Mouse (Mus musculus) splenic B cell, adult 2 months (primary cell): ENCODE results near the gene Slmap.
A peak's percentile ranks its signal among the peaks of the same experiment; 100 is the strongest.

ENCODE experiments used
- DNase-seq: peaks from one replicate; pipeline ENCODE4 v3.0.0-alpha.2; 2011; ENCODE audit warnings: low read depth, low spot score
- H3K27me3 ChIP-seq: 2 replicates; pipeline ENCODE4 v1.6.1; 2012; ENCODE audit warnings: mild to moderate bottlenecking, low read length, moderate library complexity, mixed read lengths; ENCODE audit not compliant: control insufficient read depth, poor library complexity, insufficient read depth, severe bottlenecking
- H3K36me3 ChIP-seq: 2 replicates; pipeline ENCODE4 v1.6.1; 2012; ENCODE audit warnings: mild to moderate bottlenecking, low read length, moderate library complexity, mixed read lengths; ENCODE audit not compliant: control insufficient read depth, poor library complexity, insufficient read depth, severe bottlenecking

The Slmap gene

DNA sequence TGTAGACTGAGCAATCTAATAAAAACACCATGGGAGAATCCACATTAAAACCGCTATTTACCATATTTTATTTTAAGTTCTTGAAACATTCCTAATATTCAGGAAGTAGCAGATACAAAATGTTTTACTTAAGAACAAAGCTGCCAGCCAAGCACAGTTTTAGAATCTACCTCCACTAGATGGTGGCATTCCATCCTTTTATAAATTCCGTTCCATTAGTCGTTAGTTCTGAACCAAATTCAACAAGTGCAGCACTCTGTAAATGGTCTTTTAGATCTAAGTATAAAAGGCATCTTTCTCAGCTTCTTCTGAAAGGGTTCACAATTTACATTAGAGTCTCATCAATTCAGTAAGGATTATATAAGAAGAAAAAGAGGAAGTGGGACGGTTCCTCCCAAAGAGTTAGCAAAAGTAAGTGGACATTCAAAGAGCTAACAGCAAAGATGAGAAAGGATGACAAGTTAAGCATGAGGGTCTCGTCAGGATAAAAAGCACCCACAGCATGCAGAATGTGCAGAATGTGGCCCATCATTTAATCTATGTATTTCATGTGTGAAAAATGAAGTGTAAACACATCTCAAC, 68.1 kb downstream of the Slmap start:
- H3K27me3 ChIP-seq: no peaks in the 10 kb centered on the region
- no peaks in the 10 kb centered on the region; the same call in 1 of the 2 replicates for H3K36me3 ChIP-seq
- peak; percentile 16 for DNase-seq

- H3K36me3 ChIP-seq: no peaks in the 10 kb centered on the region; the same call in 1 of the 2 replicates
- peak; percentile 46 for DNase-seq
- H3K27me3 ChIP-seq: no peaks in the 10 kb centered on the region
These were observed 68.8 kb downstream of the Slmap start for GRCm38 (mm10) chr14:26465898-26466297.

DNA sequence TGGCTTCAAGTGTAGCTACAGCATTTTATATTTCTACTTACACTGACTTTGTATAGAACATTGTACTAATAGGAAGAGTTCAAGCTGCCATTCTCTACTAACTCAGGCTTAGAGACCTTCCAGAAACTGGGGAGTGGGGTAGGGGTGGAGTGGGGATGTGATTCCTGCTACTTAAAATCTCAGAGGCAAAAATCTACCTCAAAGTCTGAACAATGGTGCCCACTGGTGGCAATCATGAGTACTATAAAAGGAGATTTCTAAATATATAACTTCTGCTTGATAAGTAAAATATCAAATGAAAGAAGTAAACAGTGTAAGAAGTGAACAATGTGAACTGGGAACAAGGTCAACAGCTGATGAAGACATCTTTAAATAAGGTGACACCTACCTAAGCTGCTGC, 75.2 kb downstream of the Slmap start:
- peak; percentile 30 for DNase-seq
- H3K36me3 ChIP-seq: peaks cover 10% of the 10 kb centered on the region; the same call in 1 of the 2 replicates
- H3K27me3 ChIP-seq: no peaks in the 10 kb centered on the region

- Histone ChIP-seq H3K36me3 (peaks cover 8% of the 10 kb centered on the region; the same call in 1 of the 2 replicates), H3K27me3 (no peaks in the 10 kb centered on the region)
- DNase-seq: no peak
These were observed 79.9 kb downstream of the Slmap start for GRCm38 (mm10) chr14:26454851-26455250.

GRCm38 (mm10) chr14:26450036-26450800, 84.5 kb downstream of the Slmap start:
- Histone ChIP-seq H3K27me3 (no peaks in the 10 kb centered on the region), H3K36me3 (peaks cover 6% of the 10 kb centered on the region; the same call in 1 of the 2 replicates)
- DNase-seq: no peak

GRCm38 (mm10) chr14:26448581-26448980, 86.2 kb downstream of the Slmap start:
- Histone ChIP-seq H3K27me3 (no peaks in the 10 kb centered on the region), H3K36me3 (peaks cover 4% of the 10 kb centered on the region; the same call in 1 of the 2 replicates)
- no peak for DNase-seq

- peaks cover 4% of the 10 kb centered on the region; the same call in 1 of the 2 replicates for H3K36me3 ChIP-seq
- DNase-seq: no peak
- no peaks in the 10 kb centered on the region for H3K27me3 ChIP-seq
These were observed 87.5 kb downstream of the Slmap start for GRCm38 (mm10) chr14:26447223-26447622.

- peaks cover 4% of the 10 kb centered on the region; the same call in 1 of the 2 replicates for H3K36me3 ChIP-seq
- H3K27me3 ChIP-seq: no peaks in the 10 kb centered on the region
- DNase-seq: no peak
These were observed 88.2 kb downstream of the Slmap start for GRCm38 (mm10) chr14:26446538-26446937.

DNA sequence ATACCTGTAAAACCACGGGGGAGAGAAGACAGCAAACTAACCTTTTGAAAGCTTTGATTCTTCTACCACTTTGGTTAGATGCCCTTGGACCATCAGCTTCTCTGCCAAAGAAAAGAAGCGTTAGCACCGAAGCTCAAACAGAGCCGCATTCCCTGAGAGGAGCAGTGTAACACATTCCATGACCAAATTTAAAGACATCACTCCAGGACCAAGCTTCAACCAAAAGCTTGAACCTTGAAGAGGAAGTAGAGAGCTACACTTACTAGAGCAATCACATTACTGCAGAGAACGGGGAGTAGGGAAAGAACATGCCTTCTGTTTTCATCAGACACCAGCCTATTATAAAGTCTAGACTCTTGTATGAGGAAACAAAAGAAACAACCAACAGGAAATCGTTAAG, 92.2 kb downstream of the Slmap start:
- Histone ChIP-seq H3K27me3 (no peaks in the 10 kb centered on the region), H3K36me3 (0 out of 2 replicates have a peak, but pooled peaks cover 4% of the 10 kb centered on the region)
- no peak for DNase-seq

DNA sequence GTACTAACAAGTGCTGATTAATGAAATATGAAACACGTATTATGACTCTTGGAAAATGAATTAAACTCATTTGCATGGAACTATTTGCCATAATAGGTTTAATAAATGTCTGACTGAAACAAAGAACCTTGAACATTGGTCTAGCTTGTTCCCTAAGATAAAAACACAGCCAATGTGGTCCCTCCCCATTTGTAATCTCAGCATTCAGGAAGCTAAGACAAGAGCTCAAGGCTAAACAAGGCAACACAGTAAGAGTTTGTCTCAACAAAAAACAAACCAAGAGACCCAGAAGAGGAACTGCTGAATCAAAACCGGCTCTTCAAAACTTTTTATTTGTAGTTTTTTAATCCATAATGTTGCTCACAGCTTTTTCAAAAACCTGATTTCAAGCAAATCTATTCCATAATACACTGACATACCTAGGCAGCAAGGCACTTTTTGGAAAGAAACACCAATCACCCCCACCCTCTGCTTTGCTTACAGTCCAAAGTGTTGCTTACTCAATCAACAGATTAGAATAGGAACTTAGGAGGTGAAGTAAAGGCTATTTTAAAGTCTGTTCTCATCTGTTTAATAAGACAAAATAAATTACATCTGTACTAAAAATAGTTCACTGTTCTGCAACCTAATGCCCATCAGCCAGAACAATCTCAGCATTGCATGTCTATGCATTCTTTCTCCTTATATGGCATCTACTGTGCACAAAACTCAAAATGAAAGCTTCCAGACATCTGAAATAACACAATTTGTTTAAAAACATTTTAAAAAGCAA, 93.5 kb downstream of the Slmap start:
- Histone ChIP-seq H3K36me3 (0 out of 2 replicates have a peak, but pooled peaks cover 4% of the 10 kb centered on the region), H3K27me3 (no peaks in the 10 kb centered on the region)
- DNase-seq: no peak

DNA sequence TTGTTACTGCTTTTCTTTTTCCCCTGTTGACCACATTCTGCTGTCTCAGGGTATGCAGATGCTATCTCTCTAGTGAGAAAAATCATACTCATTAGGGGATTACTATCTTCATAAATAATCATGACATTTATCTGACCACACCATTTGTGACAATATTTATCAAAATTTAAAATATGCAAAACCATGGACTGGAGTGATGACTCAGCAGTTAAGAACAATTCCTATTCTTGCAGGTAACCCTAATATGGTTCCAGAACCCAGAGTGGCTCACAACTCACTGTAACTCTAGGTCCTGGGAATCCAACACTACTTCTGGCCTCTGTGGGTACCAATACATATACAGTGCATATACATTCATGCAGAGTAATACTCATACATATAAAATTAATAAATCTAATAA, 94.7 kb downstream of the Slmap start:
- no peak for DNase-seq
- H3K36me3 ChIP-seq: 0 out of 2 replicates have a peak, but pooled peaks cover 2% of the 10 kb centered on the region
- no peaks in the 10 kb centered on the region for H3K27me3 ChIP-seq

GRCm38 (mm10) chr14:26437771-26438170, 97.0 kb downstream of the Slmap start:
- no peaks in the 10 kb centered on the region for H3K27me3 ChIP-seq
- DNase-seq: no peak
- H3K36me3 ChIP-seq: peaks cover 5% of the 10 kb centered on the region; the same call in 1 of the 2 replicates

DNA sequence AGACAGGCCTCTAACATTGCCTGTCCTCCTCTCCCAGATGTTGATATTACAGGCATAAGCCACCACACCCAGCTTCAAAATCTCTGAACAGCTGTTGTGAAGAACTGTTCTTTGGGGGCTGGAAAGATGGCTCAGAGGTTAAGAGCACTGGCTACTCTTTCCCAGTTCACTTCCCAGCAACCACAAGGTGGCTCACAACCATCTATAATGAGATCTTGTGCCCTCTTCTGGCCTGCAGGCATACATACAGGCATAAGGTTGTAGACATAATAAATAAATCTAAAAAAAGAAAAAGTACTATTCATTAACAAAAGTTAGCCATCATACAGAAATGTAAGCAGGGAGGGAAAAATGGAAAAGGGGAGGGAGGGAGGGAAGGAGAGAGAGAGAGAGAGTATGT, 98.4 kb downstream of the Slmap start:
- DNase-seq: peak; percentile 1
- peaks cover 5% of the 10 kb centered on the region for H3K36me3 ChIP-seq
- H3K27me3 ChIP-seq: no peaks in the 10 kb centered on the region

- no peaks in the 10 kb centered on the region for H3K27me3 ChIP-seq
- DNase-seq: no peak
- H3K36me3 ChIP-seq: peaks cover 8% of the 10 kb centered on the region
These were observed 102.4 kb downstream of the Slmap start for GRCm38 (mm10) chr14:26432320-26432719.

- peaks cover 9% of the 10 kb centered on the region for H3K36me3 ChIP-seq
- no peaks in the 10 kb centered on the region for H3K27me3 ChIP-seq
- no peak for DNase-seq
These were observed 102.8 kb downstream of the Slmap start for GRCm38 (mm10) chr14:26431919-26432318.
